ENCODE assay signal across 35 mouse cellular contexts in the genomic region with DNA sequence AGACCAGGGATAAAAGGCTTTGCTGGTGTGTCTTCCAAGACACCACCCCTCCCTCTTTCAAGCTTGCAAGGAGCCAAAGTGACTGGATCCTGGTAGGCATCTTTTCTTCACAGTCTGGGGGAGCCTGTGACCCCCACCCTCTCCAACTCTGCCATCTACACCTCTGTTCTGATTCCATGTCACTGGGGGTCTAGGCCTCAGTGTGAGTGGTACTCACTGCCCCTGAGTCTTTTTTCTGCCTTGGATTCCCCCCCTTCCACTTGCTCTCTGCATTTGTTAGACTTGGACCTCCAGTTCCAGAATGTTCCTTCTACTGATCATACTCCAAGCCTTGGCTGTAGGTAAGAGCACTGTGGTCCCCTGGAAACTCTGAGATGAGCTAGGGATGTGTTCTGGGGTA. TPM values are rescaled to one million over a fixed set of nuclear protein-coding genes. Genes with fewer than 3 reads are reported as not detected.
"Had no signal": no experiment of that assay in that cellular context is flagged by ENCODE, and none has a peak within 500 bp of the region (broad histone marks: within the 10 kb centered on the region; RNA-seq: fewer than 3 reads in every experiment).

A gene (plus strand): TSS at position 301 of the 400 bp plus-strand sequence.

- H3K4me1 ChIP-seq: limb, embryonic 10.5 days; limb, embryonic 12.5 days; limb, embryonic 13.5 days; limb, embryonic 15.5 days; liver, embryonic 12.5 days; liver, embryonic 13.5 days; liver, embryonic 15.5 days; midbrain, embryonic 12.5 days; midbrain, embryonic 13.5 days; midbrain, embryonic 15.5 days; neural tube, embryonic 12.5 days had no signal

- DNase-seq: left cerebral cortex, postnatal 4 days; liver; liver, embryonic 13.5 days; liver, postnatal 0 days; lung, adult 18-20 months; lung, embryonic 14.5 days; lung, postnatal 10 days; lung, postnatal 14 days; lung, postnatal 36 days; midbrain, embryonic 14.5 days had no signal

- H3K4me3 ChIP-seq: left cerebral cortex, adult 2 months; limb, embryonic 10.5 days; limb, embryonic 12.5 days; limb, embryonic 13.5 days; limb, embryonic 15.5 days; liver, embryonic 12.5 days; liver, embryonic 13.5 days; liver, embryonic 15.5 days; lung, embryonic 15.5 days; megakaryocyte, embryonic 14.5 days; midbrain, embryonic 10.5 days; midbrain, embryonic 12.5 days; midbrain, embryonic 13.5 days; midbrain, embryonic 15.5 days; myocyte; neural tube, embryonic 12.5 days had no signal

RNA-seq across cellular contexts. Expression of the gene that starts here (rescaled TPM):
- polyA plus RNA-seq: limb, embryonic 10.5 days; limb, embryonic 11.5 days; limb, embryonic 12.5 days; limb, embryonic 13.5 days; limb, embryonic 15.5 days; liver, adult 2 months; liver, embryonic 11.5 days; liver, embryonic 12.5 days; liver, embryonic 13.5 days; liver, embryonic 15.5 days; liver, embryonic 16.5 days; liver, postnatal 0 days; lung, embryonic 14.5 days; lung, embryonic 15.5 days; lung, embryonic 16.5 days; macrophage; midbrain, embryonic 10.5 days; midbrain, embryonic 11.5 days; midbrain, embryonic 12.5 days; midbrain, embryonic 13.5 days; midbrain, embryonic 14.5 days; midbrain, embryonic 15.5 days; midbrain, embryonic 16.5 days; midbrain, postnatal 0 days; myocyte; neural tube, embryonic 11.5 days; neural tube, embryonic 12.5 days had no signal
